Mouse (Mus musculus): Measurements from ENCODE around the gene Supt4a. TPM values are rescaled to one million over a fixed set of nuclear protein-coding genes. Genes with fewer than 3 reads are reported as not detected.

Supt4a gene
- polyA plus RNA-seq, 1 experiment from 2014 or later: 159 TPM

DNA sequence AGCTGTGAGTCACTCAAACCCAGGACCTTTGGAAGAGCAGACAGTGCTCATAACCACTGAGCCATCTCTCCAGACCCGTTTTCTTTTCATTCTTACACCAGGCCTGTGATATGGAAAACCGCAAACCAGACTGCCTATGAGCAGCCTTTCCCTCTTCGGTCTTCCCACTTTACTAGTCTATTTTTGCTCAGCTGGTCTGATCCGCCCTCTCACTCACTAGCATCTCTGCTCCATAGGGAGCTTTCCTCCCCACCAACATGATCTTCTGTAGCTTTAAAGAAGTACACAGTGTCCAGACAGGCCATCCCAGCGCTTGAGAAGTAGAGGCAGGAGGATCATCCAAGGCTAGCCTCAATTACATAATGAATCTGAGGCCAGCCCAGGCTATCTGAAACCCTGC, 28.4 kb upstream of the Supt4a start:
- H3K27ac ChIP-seq: no peak overlapping the region
- 0 out of 2 replicates have a peak overlapping the region, but pooled peaks have one; percentile 70 for H3K4me2 ChIP-seq (replicated peaks)
- WGBS: 81% methylated on average over 5 of the region's 5 CpGs
- no peak for ATAC-seq (ENCODE audit: low FRiP score, low read depth)
- no peaks in the 10 kb centered on the region for H3K9me3 ChIP-seq
- H3K9ac ChIP-seq: 0 out of 2 replicates have a peak overlapping the region, but pooled peaks have one; percentile 2
- peaks cover 19% of the 10 kb centered on the region for H3K4me1 ChIP-seq
- no peak overlapping the region for H3K4me3 ChIP-seq
- H3K27me3 ChIP-seq: 0 out of 2 replicates have a peak, but pooled peaks cover 4% of the 10 kb centered on the region
- H3K36me3 ChIP-seq: no peaks in the 10 kb centered on the region

GRCm38 (mm10) chr11:87709513-87710261, 27.7 kb upstream of the Supt4a start:
- Histone ChIP-seq H3K36me3 (no peaks in the 10 kb centered on the region), H3K4me3 (peak overlapping the region; percentile 40), H3K4me2 (replicated peaks) (peak overlapping the region; percentile 70), H3K9ac (peak overlapping the region; percentile 53), H3K9me3 (no peaks in the 10 kb centered on the region), H3K4me1 (peaks cover 19% of the 10 kb centered on the region), H3K27ac (no peak overlapping the region), H3K27me3 (0 out of 2 replicates have a peak, but pooled peaks cover 4% of the 10 kb centered on the region)
- WGBS: 4% methylated on average over 21 of the region's 21 CpGs
- peak; percentile 84; the same call in 1 of the 2 replicates for ATAC-seq (ENCODE audit: low FRiP score, low read depth)

GRCm38 (mm10) chr11:87710262-87710615, 27.1 kb upstream of the Supt4a start:
- H3K4me1 ChIP-seq: peaks cover 19% of the 10 kb centered on the region
- H3K4me2 ChIP-seq (replicated peaks): peak overlapping the region; percentile 70
- no peak; the same call in 1 of the 2 replicates for ATAC-seq (ENCODE audit: low FRiP score, low read depth)
- 41% methylated on average over 7 of the region's 7 CpGs for WGBS
- no peaks in the 10 kb centered on the region for H3K9me3 ChIP-seq
- H3K27ac ChIP-seq: no peak overlapping the region
- H3K36me3 ChIP-seq: no peaks in the 10 kb centered on the region
- H3K27me3 ChIP-seq: 0 out of 2 replicates have a peak, but pooled peaks cover 4% of the 10 kb centered on the region
- H3K4me3 ChIP-seq: peak overlapping the region; percentile 40
- peak overlapping the region; percentile 53 for H3K9ac ChIP-seq

DNA sequence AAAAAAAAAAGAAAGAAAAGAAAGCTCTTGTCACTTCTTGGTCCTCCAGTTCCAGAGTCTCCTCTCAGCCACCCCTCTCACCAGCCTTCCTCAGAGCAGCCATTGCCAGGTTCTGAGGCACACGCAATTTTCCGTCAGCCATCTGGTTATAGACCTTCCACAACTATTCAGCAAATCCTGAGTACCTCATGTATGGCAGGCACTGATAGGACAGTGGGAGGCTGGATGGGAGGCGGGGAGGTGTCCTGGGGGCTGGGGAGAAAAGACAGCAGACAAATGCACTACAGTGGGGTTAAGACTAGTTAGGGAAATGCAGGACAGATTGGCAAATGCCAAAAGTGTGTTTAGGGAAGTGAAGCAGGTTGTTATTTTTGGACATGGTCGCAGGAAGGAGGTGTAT, 25.2 kb upstream of the Supt4a start:
- Histone ChIP-seq H3K36me3 (no peaks in the 10 kb centered on the region), H3K27ac (no peak overlapping the region), H3K27me3 (0 out of 2 replicates have a peak, but pooled peaks cover 4% of the 10 kb centered on the region), H3K4me1 (peaks cover 19% of the 10 kb centered on the region), H3K9ac (no peak overlapping the region), H3K4me3 (no peak overlapping the region), H3K9me3 (no peaks in the 10 kb centered on the region), H3K4me2 (replicated peaks) (no peak overlapping the region)
- ATAC-seq (ENCODE audit: low FRiP score, low read depth): no peak
- 81% methylated on average over 4 of the region's 4 CpGs for WGBS

DNA sequence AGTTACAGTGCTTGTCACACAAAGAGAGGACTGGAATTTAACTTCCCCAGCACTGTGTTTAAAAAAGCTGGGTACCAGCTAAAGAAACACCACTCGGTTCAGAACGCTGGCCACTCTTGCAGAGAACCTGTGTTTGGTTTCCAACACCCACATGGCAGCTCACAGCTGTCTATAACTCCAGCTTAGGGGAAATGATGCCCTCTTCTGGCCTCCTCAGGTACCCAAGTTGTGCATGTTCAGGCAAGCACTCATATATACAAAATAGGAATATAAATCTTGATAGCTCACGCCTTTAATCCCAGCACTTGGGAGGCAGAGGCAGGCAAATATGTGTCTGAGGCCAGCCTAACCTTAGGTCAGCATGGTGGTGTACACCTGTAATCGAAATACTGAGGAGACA, 21.4 kb upstream of the Supt4a start:
- H3K27ac ChIP-seq: no peak overlapping the region
- H3K9ac ChIP-seq: no peak overlapping the region
- ATAC-seq (ENCODE audit: low FRiP score, low read depth): no peak
- H3K9me3 ChIP-seq: no peaks in the 10 kb centered on the region
- 89% methylated on average over 4 of the region's 4 CpGs for WGBS
- H3K27me3 ChIP-seq: no peaks in the 10 kb centered on the region
- no peaks in the 10 kb centered on the region for H3K4me1 ChIP-seq
- no peak overlapping the region for H3K4me2 ChIP-seq (replicated peaks)
- no peak overlapping the region for H3K4me3 ChIP-seq
- H3K36me3 ChIP-seq: no peaks in the 10 kb centered on the region

- H3K9me3 ChIP-seq: no peaks in the 10 kb centered on the region
- H3K4me1 ChIP-seq: no peaks in the 10 kb centered on the region
- WGBS: 75% methylated on average over 7 of the region's 7 CpGs
- no peak for ATAC-seq (ENCODE audit: low FRiP score, low read depth)
- H3K27ac ChIP-seq: no peak overlapping the region
- H3K36me3 ChIP-seq: no peaks in the 10 kb centered on the region
- no peaks in the 10 kb centered on the region for H3K27me3 ChIP-seq
- no peak overlapping the region for H3K9ac ChIP-seq
- H3K4me3 ChIP-seq: no peak overlapping the region
- no peak overlapping the region for H3K4me2 ChIP-seq (replicated peaks)
These were observed 17.8 kb upstream of the Supt4a start for GRCm38 (mm10) chr11:87719526-87719925.

DNA sequence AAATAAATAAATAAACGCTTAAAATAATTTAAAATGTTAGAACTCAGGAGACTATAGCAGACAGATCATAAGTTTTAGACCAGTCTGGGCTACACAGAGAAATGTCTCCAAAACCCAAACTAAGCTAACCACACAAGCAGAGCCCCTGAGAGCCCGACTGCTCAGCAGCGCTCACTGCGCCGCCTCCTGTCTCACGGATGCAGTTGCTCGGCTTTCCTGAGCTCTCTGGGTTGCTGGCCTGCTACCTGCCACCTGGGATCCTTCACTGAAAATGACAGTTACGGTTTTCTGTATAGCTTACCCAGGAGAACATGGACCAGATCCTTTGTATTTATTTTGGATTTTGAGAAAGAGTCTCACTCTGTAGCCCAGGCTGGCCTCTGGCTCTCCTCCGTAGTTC, 17.0 kb upstream of the Supt4a start:
- 54% methylated on average over 9 of the region's 9 CpGs for WGBS
- Histone ChIP-seq H3K27me3 (no peaks in the 10 kb centered on the region), H3K9ac (no peak overlapping the region), H3K27ac (no peak overlapping the region), H3K4me3 (no peak overlapping the region), H3K9me3 (no peaks in the 10 kb centered on the region), H3K36me3 (no peaks in the 10 kb centered on the region), H3K4me2 (replicated peaks) (no peak overlapping the region), H3K4me1 (peaks cover 2% of the 10 kb centered on the region; the same call in 1 of the 2 replicates)
- ATAC-seq (ENCODE audit: low FRiP score, low read depth): no peak

GRCm38 (mm10) chr11:87720839-87721238, 16.5 kb upstream of the Supt4a start:
- no peak for ATAC-seq (ENCODE audit: low FRiP score, low read depth)
- no peaks in the 10 kb centered on the region for H3K27me3 ChIP-seq
- H3K9me3 ChIP-seq: no peaks in the 10 kb centered on the region
- H3K36me3 ChIP-seq: no peaks in the 10 kb centered on the region
- H3K27ac ChIP-seq: no peak overlapping the region
- H3K9ac ChIP-seq: no peak overlapping the region
- H3K4me2 ChIP-seq (replicated peaks): no peak overlapping the region
- H3K4me1 ChIP-seq: peaks cover 7% of the 10 kb centered on the region
- 71% methylated on average over 9 of the region's 9 CpGs for WGBS
- H3K4me3 ChIP-seq: no peak overlapping the region

DNA sequence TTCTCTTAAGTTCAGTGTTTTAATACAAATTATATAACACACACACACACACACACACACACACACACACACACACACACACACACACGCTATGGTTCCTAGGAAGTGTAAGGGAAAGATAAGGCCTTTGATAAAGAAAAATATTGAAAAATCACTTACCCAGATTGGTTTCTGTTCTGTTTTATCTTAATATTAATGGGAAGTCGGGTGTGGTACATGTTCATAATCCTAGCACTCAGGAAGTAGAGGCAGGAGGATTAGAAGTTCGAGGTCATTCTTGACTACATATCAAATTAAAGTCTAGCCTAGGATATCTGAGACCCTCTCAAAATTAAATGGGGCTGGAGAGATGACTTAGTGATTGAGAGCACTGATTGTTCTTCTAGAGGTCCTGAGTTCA, 15.2 kb upstream of the Supt4a start:
- H3K4me3 ChIP-seq: no peak overlapping the region
- H3K27me3 ChIP-seq: no peaks in the 10 kb centered on the region
- ATAC-seq (ENCODE audit: low FRiP score, low read depth): no peak
- peaks cover 14% of the 10 kb centered on the region for H3K4me1 ChIP-seq
- no peaks in the 10 kb centered on the region for H3K9me3 ChIP-seq
- H3K4me2 ChIP-seq (replicated peaks): no peak overlapping the region
- WGBS: 87% methylated on average over 3 of the region's 3 CpGs
- no peaks in the 10 kb centered on the region for H3K36me3 ChIP-seq
- no peak overlapping the region for H3K27ac ChIP-seq
- no peak overlapping the region for H3K9ac ChIP-seq

- Histone ChIP-seq H3K9me3 (no peaks in the 10 kb centered on the region), H3K4me2 (replicated peaks) (no peak overlapping the region), H3K27me3 (no peaks in the 10 kb centered on the region), H3K36me3 (no peaks in the 10 kb centered on the region), H3K4me1 (peaks cover 14% of the 10 kb centered on the region), H3K4me3 (no peak overlapping the region), H3K27ac (no peak overlapping the region), H3K9ac (no peak overlapping the region)
- 87% methylated on average over 4 of the region's 4 CpGs for WGBS
- ATAC-seq (ENCODE audit: low FRiP score, low read depth): no peak
These were observed 14.5 kb upstream of the Supt4a start for GRCm38 (mm10) chr11:87722891-87723290.

DNA sequence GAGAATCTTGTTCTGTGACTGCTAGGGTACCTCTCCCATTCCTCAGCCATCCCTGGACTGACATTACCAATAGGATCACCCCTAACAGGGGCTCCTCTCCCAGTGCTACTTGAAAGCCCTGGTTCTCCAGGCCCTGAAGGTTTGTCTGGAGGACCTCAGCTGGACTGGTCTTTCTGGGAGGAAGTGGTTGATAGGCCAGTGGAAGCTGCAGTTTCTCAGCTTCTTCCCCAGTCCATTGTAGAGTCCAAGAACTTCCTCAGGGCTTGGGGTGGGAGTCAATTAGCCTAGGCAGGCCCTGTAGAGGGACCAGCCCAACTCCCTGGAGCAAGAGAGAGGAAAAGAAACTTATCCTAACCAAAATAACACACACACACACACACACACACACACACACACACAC, 11.8 kb upstream of the Supt4a start:
- Histone ChIP-seq H3K27me3 (no peaks in the 10 kb centered on the region), H3K4me1 (peaks cover 14% of the 10 kb centered on the region), H3K9ac (peak overlapping the region; percentile 36; the same call in 1 of the 2 replicates), H3K4me2 (replicated peaks) (0 out of 2 replicates have a peak overlapping the region, but pooled peaks have one; percentile 4), H3K9me3 (no peaks in the 10 kb centered on the region), H3K36me3 (no peaks in the 10 kb centered on the region), H3K27ac (peak overlapping the region; percentile 28; the same call in 1 of the 2 replicates), H3K4me3 (no peak overlapping the region)
- no peak for ATAC-seq (ENCODE audit: low FRiP score, low read depth)

DNA sequence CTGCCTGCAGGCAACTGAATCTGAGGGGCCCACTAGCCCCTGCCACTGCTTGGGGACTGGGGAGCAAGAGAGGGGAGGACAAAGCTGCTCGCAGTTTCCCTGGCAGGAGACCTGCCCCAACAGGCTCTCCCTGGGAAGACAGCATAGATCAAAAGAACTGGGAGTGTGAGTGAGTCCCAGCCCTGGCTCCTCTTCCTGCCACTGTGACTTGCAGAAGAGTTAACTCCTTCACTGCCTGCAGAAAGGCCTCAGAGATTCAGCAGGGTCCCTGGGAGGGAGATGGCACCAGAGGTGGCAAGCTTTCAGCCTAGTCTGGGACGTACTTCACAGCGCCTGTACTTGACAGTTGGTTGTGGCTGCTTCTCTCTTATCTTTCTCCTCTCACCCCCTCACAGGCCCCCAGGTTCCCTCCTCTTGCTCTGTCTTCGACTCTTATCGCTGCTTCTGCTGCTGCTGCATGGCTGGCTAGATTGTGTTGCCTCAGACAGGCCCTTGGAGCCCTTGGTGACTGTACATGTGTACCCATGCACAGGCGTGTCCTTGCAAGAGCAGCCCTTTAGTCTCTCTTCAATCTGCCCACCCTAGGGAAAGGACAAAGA, 11.3 kb upstream of the Supt4a start:
- Histone ChIP-seq H3K36me3 (no peaks in the 10 kb centered on the region), H3K9ac (peak overlapping the region; percentile 36), H3K4me1 (peaks cover 14% of the 10 kb centered on the region), H3K27ac (peak overlapping the region; percentile 28; the same call in 1 of the 2 replicates), H3K4me2 (replicated peaks) (peak overlapping the region; percentile 4; the same call in 1 of the 2 replicates), H3K9me3 (no peaks in the 10 kb centered on the region), H3K27me3 (no peaks in the 10 kb centered on the region), H3K4me3 (no peak overlapping the region)
- ATAC-seq (ENCODE audit: low FRiP score, low read depth): 0 out of 2 replicates have a peak, but pooled peaks have one; percentile 11
- 20% methylated on average over 6 of the region's 6 CpGs for WGBS

All from limb, embryonic 13.5 days (tissue).